Comparison of ENCODE assay signal across 23 mouse cellular contexts in genomic region chr10:82663289-82663688, GRCm38 (mm10). TPM values are rescaled to one million over a fixed set of nuclear protein-coding genes. Genes with fewer than 3 reads are reported as not detected.
A peak's percentile ranks its signal among the peaks of the same experiment; 100 is the strongest.
DNase-seq lines count a peak whose midpoint lies in the region; ATAC-seq and TF ChIP-seq lines count a peak whose summit lies in the region.
"Had no signal": no experiment of that assay in that cellular context is flagged by ENCODE, and none has a peak within 500 bp of the region (broad histone marks: within the 10 kb centered on the region; RNA-seq: fewer than 3 reads in every experiment).

No protein-coding gene starts in this region.

- intact Hi-C loops in left cerebral cortex, adult 2 months (cut with DNase I): loop anchor here (2.0 kb wide), 2 partner anchors 24 to 36 kb away; no protein-coding TSS in a partner anchor
- intact Hi-C loops in left cerebral cortex, postnatal 14 days (cut with DNase I): loop anchor here (2.0 kb wide), 1 partner anchor 18 kb away; no protein-coding TSS in a partner anchor

- 89% methylated on average over 2 of the region's 2 CpGs for WGBS in cerebellum, adult 2 months
- WGBS in forebrain, embryonic 16.5 days: 88% methylated on average over 2 of the region's 2 CpGs
- WGBS in forebrain, postnatal 0 days: 78% methylated on average over 2 of the region's 2 CpGs

- H3K4me1 ChIP-seq in cerebellum, adult 2 months (ENCODE audit: control insufficient read depth, insufficient read depth, low read length): peaks cover 12% of the 10 kb centered on the region
- peaks cover 14% of the 10 kb centered on the region for H3K4me1 ChIP-seq in forebrain, embryonic 16.5 days (replicated peaks; ENCODE audit: control insufficient read depth, insufficient read depth, low read length)
- H3K4me1 ChIP-seq in forebrain, postnatal 0 days (ENCODE audit: insufficient read depth): no peaks in the 10 kb centered on the region
- H3K4me1 ChIP-seq: hindbrain, embryonic 12.5 days had no signal

- H3K9ac ChIP-seq in forebrain, embryonic 16.5 days (replicated peaks; ENCODE audit: low read depth, low read length): no peak overlapping the region
- H3K9ac ChIP-seq in forebrain, postnatal 0 days: no peak overlapping the region
- H3K9ac ChIP-seq: embryonic facial prominence, embryonic 13.5 days; hindbrain, embryonic 12.5 days; hindbrain, embryonic 15.5 days had no signal

- no peaks in the 10 kb centered on the region for H3K27me3 ChIP-seq in cerebellum, adult 2 months (ENCODE audit: control insufficient read depth, insufficient read depth, low read length)
- no peaks in the 10 kb centered on the region for H3K27me3 ChIP-seq in forebrain, embryonic 16.5 days (replicated peaks; ENCODE audit: control insufficient read depth, insufficient read depth, low read length)
- no peaks in the 10 kb centered on the region for H3K27me3 ChIP-seq in forebrain, postnatal 0 days (ENCODE audit: insufficient read depth, low read length)
- H3K27me3 ChIP-seq: CH12.LX; embryonic facial prominence, embryonic 13.5 days; hindbrain, embryonic 12.5 days; hindbrain, embryonic 15.5 days; Patski had no signal

- H3K4me3 ChIP-seq in cerebellum, adult 2 months (replicated peaks; ENCODE audit: insufficient read depth, low read depth, low read length): no peak overlapping the region
- H3K4me3 ChIP-seq in forebrain, embryonic 16.5 days (replicated peaks; ENCODE audit: low read length): no peak overlapping the region
- no peak overlapping the region for H3K4me3 ChIP-seq in forebrain, postnatal 0 days (ENCODE audit: low read depth, low read length)
- no peak overlapping the region for H3K4me3 ChIP-seq in left cerebral cortex, adult 2 months
- H3K4me3 ChIP-seq: embryonic facial prominence, embryonic 10.5 days; embryonic facial prominence, embryonic 13.5 days; erythroblast, embryonic 14.5 days; heart, adult 2 months; heart, embryonic 10.5 days; hindbrain, embryonic 12.5 days; hindbrain, embryonic 15.5 days had no signal

- no peak for TF ChIP-seq CTCF in cerebellum, adult 2 months (IDR thresholded peaks at IDR 0.05; ENCODE audit: borderline replicate concordance, insufficient read depth, low read depth, low read length)
- no peak for TF ChIP-seq CTCF in forebrain, postnatal 0 days (IDR thresholded peaks at IDR 0.05; ENCODE audit: low read depth)
- TF ChIP-seq CTCF in left cerebral cortex, adult 2 months (IDR thresholded peaks at IDR 0.05): no peak

- no peak overlapping the region for H3K4me2 ChIP-seq in forebrain, embryonic 16.5 days (ENCODE audit: low read length)
- no peak overlapping the region for H3K4me2 ChIP-seq in forebrain, postnatal 0 days (ENCODE audit: low read depth)
- H3K4me2 ChIP-seq: embryonic facial prominence, embryonic 13.5 days; hindbrain, embryonic 12.5 days; hindbrain, embryonic 15.5 days had no signal

- H3K9me3 ChIP-seq in forebrain, embryonic 16.5 days (ENCODE audit: control insufficient read depth, low read length): no peaks in the 10 kb centered on the region
- H3K9me3 ChIP-seq in forebrain, postnatal 0 days (ENCODE audit: low read length): no peaks in the 10 kb centered on the region
- H3K9me3 ChIP-seq: embryonic facial prominence, embryonic 10.5 days; embryonic facial prominence, embryonic 13.5 days; G1E; heart, embryonic 10.5 days; hindbrain, embryonic 12.5 days; hindbrain, embryonic 15.5 days had no signal

- peak; percentile 32 for DNase-seq in cerebellum, adult 9-11 months
- no peak for DNase-seq in cerebellum, adult 2 months
- DNase-seq in forebrain, postnatal 0 days: no peak
- no peak for DNase-seq in left cerebral cortex, adult 2 months (ENCODE audit: extremely low spot score in 1 of 2, low spot score in 2 of 2)
- DNase-seq in left cerebral cortex, postnatal 14 days (ENCODE audit: low spot score in 2 of 2): no peak
- DNase-seq: adrenal gland, postnatal 10 days; adrenal gland, postnatal 36 days; B cell, adult 2 months; embryo, embryonic 11 days; gastrocnemius, postnatal 25 days; heart, adult 2 months; kidney, adult 2 months had no signal

- no peak for TF ChIP-seq POLR2A in cerebellum, adult 2 months (IDR thresholded peaks at IDR 0.05; ENCODE audit: borderline replicate concordance, insufficient read depth, low read length)

- no peak for ATAC-seq in forebrain, embryonic 16.5 days
- no peak for ATAC-seq in forebrain, postnatal 0 days
- ATAC-seq: intestine, postnatal 0 days; Patski had no signal

- no peaks in the 10 kb centered on the region for H3K36me3 ChIP-seq in forebrain, embryonic 16.5 days (ENCODE audit: control insufficient read depth, insufficient read depth)
- no peaks in the 10 kb centered on the region for H3K36me3 ChIP-seq in forebrain, postnatal 0 days (ENCODE audit: insufficient read depth)
- H3K36me3 ChIP-seq: embryonic facial prominence, embryonic 10.5 days; G1E; heart, embryonic 10.5 days; hindbrain, embryonic 12.5 days; hindbrain, embryonic 15.5 days had no signal

- no peak overlapping the region for H3K27ac ChIP-seq in cerebellum, adult 2 months (ENCODE audit: insufficient read depth, low read length)
- H3K27ac ChIP-seq in forebrain, embryonic 16.5 days (ENCODE audit: low read length): peak overlapping the region; percentile 91
- no peak overlapping the region for H3K27ac ChIP-seq in forebrain, postnatal 0 days (ENCODE audit: low read depth, low read length)
- peak overlapping the region; percentile 93 for H3K27ac ChIP-seq in left cerebral cortex, adult 2 months
- H3K27ac ChIP-seq: embryonic facial prominence, embryonic 10.5 days; embryonic facial prominence, embryonic 13.5 days; heart, adult 2 months; heart, embryonic 10.5 days; hindbrain, embryonic 12.5 days; hindbrain, embryonic 15.5 days had no signal

RNA-seq across cellular contexts. Expression of gene Glt8d2, which starts 27.2 kb away (rescaled TPM):
- polyA plus RNA-seq in cerebellum, adult 2 months (2012; rRNA removed): 1.1 TPM in 2 replicates
- polyA plus RNA-seq in forebrain, embryonic 16.5 days (2015; fragmentation: Nextera tagmentation; extraction: Ambion mirVana): 3.1 TPM in 2 replicates
- 1.9 and 3.0 TPM in 2 replicates for total RNA-seq in forebrain, postnatal 0 days (2014; rRNA removed)
- polyA plus RNA-seq in forebrain, postnatal 0 days (2015; fragmentation: Nextera tagmentation; extraction: Ambion mirVana): 1.9 and 2.4 TPM in 2 replicates
- 10 to 100 TPM; 22.4 to 26.6 TPM for total RNA-seq in left cerebral cortex, adult 2 months (2021)
- 1 to 10 TPM; 9.1 to 9.4 TPM for total RNA-seq in left cerebral cortex, postnatal 14 days (2021)
- total RNA-seq: CH12.LX had no signal
- polyA plus RNA-seq: erythroblast, embryonic 14.5 days; G1E had no signal

RNA-seq across cellular contexts. Expression of gene Hcfc2, which starts 32.7 kb away (rescaled TPM):
- 32.5 and 34.0 TPM in 2 replicates for polyA plus RNA-seq in cerebellum, adult 2 months (2012; rRNA removed)
- 54.6 and 59.7 TPM in 2 replicates for polyA plus RNA-seq in forebrain, embryonic 16.5 days (2015; fragmentation: Nextera tagmentation; extraction: Ambion mirVana)
- total RNA-seq in forebrain, postnatal 0 days (2014; rRNA removed): 31.2 and 31.5 TPM in 2 replicates
- 21.5 and 31.1 TPM in 2 replicates for polyA plus RNA-seq in forebrain, postnatal 0 days (2015; fragmentation: Nextera tagmentation; extraction: Ambion mirVana)
- total RNA-seq in left cerebral cortex, adult 2 months (2021): 10 to 100 TPM; 45.1 to 47.4 TPM
- 10 to 100 TPM; 33.0 to 36.3 TPM for total RNA-seq in left cerebral cortex, postnatal 14 days (2021)

RNA-seq across cellular contexts. Expression of gene Tdg, which starts 33.7 kb away (rescaled TPM):
- 59.1 and 59.6 TPM in 2 replicates for polyA plus RNA-seq in cerebellum, adult 2 months (2012; rRNA removed)
- polyA plus RNA-seq in forebrain, embryonic 16.5 days (2015; fragmentation: Nextera tagmentation; extraction: Ambion mirVana): 219 and 244 TPM in 2 replicates
- total RNA-seq in forebrain, postnatal 0 days (2014; rRNA removed): 85.0 and 99.5 TPM in 2 replicates
- 132 and 142 TPM in 2 replicates for polyA plus RNA-seq in forebrain, postnatal 0 days (2015; fragmentation: Nextera tagmentation; extraction: Ambion mirVana)
- total RNA-seq in left cerebral cortex, adult 2 months (2021): 10 to 100 TPM; 42.7 to 50.2 TPM
- total RNA-seq in left cerebral cortex, postnatal 14 days (2021): 10 to 100 TPM; 72.6 to 75.1 TPM

RNA-seq across cellular contexts. Expression of gene 1190007I07Rik, which starts 40.3 kb away (rescaled TPM):
- 34.6 and 39.1 TPM in 2 replicates for polyA plus RNA-seq in cerebellum, adult 2 months (2012; rRNA removed)
- 30.5 and 35.9 TPM in 2 replicates for polyA plus RNA-seq in forebrain, embryonic 16.5 days (2015; fragmentation: Nextera tagmentation; extraction: Ambion mirVana)
- total RNA-seq in forebrain, postnatal 0 days (2014; rRNA removed): 21.0 and 28.7 TPM in 2 replicates
- polyA plus RNA-seq in forebrain, postnatal 0 days (2015; fragmentation: Nextera tagmentation; extraction: Ambion mirVana): 29.4 and 29.8 TPM in 2 replicates
- 10 to 100 TPM; 16.6 to 21.0 TPM for total RNA-seq in left cerebral cortex, adult 2 months (2021)
- total RNA-seq in left cerebral cortex, postnatal 14 days (2021): 10 to 100 TPM; 19.2 to 21.7 TPM

Comparison
In these comparisons a context has a peak if more than half of its experiments do, and no peak if none do; other contexts are left out.
1. H3K27ac ChIP-seq: peak in forebrain, embryonic 16.5 days (single experiment) and left cerebral cortex, adult 2 months (single experiment); none in cerebellum, adult 2 months (single experiment) and forebrain, postnatal 0 days (single experiment).